Mouse (Mus musculus): ENCODE results near the gene Rbm19.
A peak's percentile ranks its signal among the peaks of the same experiment; 100 is the strongest.

Rbm19 gene

DNA sequence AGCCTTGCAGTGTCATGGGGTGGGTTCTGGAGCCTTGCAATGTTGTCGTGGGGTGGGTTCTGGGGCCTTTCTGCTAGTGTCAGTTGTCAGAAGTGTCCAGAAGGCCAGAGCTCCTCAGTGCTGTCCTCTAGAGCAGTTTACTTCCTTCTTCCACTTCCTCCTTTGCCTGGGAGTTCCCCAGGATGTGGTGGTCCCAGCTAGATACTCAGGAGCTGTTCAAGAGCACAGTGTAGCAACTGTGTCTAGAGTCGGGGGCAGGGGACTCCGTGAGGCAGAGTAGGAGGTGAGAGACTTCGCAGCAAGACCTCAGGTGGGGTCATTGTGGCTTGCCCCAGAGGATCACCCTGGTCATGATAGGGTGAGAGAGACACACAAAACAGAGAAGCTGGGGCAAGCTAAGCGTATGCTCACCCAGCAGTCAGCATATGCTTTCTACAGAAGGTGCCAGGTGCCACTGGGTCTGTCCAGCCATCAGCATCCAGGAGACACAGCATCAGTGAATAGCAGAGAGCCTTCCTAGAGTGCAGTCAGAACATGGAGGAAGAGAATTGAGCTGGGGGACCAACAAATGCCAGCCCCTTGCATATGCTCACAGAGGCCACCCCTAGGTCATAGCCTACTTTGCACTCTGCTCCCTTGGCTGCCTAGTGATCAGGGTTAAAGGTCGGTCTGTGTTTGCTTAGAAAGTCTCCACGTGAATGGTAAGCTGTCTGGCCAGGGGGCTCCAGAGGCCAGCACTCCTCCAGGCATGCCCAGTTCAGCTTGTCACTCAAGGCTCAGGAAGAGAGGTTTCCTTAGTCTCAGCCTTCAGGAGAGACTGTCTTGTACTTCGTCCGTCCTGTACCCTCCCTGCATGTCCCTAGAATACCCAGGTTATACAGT is 49.0 kb downstream of the Rbm19 start:
- no peak for DNase-seq (ENCODE audit: low spot score in 2 of 2)

- no peak for DNase-seq (ENCODE audit: low spot score in 2 of 2)
These were observed 51.6 kb downstream of the Rbm19 start for GRCm38 (mm10) chr5:120167787-120168325.

- DNase-seq (ENCODE audit: low spot score in 2 of 2): no peak
These were observed 55.8 kb downstream of the Rbm19 start for GRCm38 (mm10) chr5:120171865-120172728.

DNA sequence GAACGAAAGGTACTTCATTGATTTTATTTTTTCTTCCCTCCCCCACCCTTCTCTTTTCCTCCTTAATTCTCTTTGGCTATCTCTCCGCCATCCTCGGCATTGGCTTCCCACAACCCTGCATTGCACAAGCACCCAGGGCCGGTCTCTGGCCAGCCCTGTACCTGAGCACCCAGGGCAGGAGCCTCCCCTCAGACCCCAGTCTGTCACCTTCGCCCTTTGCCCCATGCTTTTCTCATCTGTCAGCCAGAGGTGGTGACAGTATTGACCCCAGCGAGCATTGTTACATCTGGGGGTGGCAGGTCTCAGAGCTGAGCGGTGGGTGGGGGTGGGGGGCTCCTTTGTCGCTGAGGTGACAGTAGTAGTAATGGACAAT is 56.5 kb downstream of the Rbm19 start:
- DNase-seq (ENCODE audit: low spot score in 2 of 2): no peak

GRCm38 (mm10) chr5:120174317-120174716 is 58.1 kb downstream of the Rbm19 start:
- DNase-seq (ENCODE audit: low spot score in 2 of 2): peak in 1 of 2 experiments; percentile 58

- no peak for DNase-seq (ENCODE audit: low spot score in 2 of 2)
These were observed 59.0 kb downstream of the Rbm19 start for GRCm38 (mm10) chr5:120175217-120175616.

DNA sequence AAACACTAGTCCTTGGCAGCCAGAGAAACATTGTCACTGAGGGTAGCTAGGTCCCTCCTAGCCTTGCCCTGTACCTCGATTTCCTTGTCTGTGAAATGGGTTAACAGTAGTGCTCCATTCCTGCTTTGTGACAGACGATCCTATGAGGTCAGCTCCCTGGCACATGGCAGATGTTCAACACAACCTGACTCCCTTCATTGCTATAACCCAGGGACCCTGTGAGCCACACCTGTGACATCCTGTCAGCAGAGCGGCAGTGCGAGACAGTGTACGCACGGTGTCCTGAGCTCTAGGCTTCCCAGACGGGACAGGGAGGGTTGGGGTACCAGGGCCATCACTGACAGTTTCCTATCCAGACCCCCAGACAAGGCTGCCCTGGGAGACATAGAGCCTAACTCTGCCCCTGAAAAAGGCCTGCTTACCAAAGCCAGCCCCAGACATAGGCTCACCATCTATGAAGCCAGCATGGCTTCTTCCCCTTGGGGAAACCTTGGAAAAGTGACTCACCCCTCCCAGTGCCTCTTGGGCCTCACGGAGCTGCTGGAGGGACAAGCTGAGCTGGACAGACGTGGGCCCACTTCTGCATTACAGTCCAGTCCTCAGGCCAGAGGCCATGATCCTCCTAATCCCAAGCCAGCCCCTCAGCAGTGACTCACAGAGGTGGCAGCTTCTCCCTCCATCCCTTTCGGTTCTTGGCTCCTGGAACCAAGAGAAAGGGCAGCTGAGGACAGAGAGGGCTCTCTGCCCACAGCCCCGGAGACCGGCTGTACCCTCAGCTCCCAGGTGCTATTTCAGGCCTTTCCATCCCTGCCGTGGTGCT is 60.2 kb downstream of the Rbm19 start:
- no peak for DNase-seq (ENCODE audit: low spot score in 2 of 2)

DNA sequence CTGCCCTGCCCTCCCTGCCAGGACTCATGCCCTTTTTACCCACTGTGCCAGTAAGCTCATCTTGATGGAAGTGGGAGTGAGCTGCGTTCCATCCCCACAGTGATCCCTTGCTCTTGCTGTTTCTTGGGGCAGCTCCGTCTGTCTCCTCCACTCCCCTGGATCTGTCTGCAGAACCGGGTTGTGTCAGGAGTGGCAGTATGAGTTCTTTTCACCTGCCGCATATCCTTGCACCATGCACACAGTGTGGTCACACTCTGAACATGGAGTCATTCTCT is 60.7 kb downstream of the Rbm19 start:
- no peak for DNase-seq (ENCODE audit: low spot score in 2 of 2)

GRCm38 (mm10) chr5:120180102-120180501 is 63.8 kb downstream of the Rbm19 start:
- no peak for DNase-seq (ENCODE audit: low spot score in 2 of 2)

GRCm38 (mm10) chr5:120181384-120181783 is 65.1 kb downstream of the Rbm19 start:
- no peak for DNase-seq (ENCODE audit: low spot score in 2 of 2)

DNA sequence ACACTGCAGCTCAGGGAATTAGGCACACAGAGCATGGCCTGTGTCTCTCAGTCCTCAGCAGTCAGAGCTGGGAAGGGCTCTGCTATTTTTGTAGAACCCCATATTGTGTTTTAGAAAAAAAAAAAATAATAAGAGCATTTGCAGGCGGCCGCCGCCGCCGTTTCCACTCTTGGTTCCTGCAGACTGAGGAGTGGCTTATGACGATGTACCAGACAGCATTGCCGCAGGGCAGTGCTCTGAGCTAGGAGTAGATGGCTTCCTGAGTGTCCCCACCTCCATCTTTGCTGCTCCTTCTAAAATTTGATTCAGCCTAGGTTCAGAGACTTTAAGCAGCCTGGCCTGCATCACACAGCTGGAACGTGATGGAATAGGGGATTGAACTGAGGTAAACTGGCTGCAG is 67.1 kb downstream of the Rbm19 start:
- DNase-seq (ENCODE audit: low spot score in 2 of 2): no peak

DNA sequence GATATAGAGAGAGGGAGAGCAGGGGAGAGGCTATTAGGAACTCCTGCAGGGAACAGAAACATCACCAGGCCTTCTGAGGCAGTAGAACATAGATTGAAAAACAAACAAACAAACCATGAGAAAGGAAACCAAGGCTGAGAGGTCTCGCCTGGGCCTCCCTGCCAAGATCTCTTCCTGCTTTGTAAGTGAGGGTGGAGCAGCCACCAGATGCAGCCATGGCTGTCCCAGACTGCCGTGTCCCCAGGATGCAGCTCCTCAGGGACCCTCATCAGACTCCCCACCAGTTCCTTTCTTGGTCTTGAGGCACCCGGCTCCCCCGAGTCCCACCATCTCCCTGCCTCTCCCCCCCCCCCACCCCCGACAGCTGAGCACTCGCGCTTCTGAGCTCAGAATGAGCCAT is 67.5 kb downstream of the Rbm19 start:
- DNase-seq (ENCODE audit: low spot score in 2 of 2): no peak

DNA sequence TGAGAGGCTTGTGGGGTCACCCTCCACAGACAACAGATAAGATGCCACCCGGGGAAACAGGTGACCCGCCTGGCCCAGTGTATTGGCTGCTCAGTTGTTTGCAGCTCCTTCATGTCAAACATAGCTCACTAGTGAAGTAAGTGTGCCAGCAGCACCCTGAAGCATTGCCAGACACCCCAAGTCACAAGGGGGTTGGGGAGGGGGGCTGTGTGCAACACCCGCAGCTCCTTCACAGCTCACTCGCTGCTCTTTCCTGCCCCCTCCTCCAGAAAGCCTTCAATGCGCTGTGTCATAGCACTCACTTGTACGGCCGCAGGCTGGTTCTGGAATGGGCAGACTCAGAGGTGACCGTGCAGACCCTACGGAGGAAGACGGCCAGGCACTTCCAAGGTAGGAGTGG is 69.7 kb downstream of the Rbm19 start:
- no peak for DNase-seq (ENCODE audit: low spot score in 2 of 2)

DNA sequence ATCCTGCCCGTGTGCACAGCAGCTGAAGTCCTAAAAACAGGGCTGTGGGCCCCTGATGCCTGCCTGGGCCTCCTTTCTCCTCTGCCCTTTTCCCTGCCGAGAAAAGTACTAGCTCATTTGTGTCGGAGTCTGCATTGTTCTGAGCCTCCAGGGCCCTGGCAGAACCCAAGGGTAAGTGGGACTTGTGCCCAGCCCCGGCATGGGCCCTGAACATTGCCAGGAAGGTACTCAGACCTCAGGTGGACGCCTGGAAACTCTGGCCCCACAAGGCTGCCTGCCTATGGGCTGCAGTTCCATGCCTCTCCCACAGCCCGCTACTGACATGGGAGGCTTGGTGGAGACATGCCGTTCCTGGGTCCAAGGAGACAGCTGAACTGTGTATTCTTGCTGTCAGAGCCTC is 72.3 kb downstream of the Rbm19 start:
- DNase-seq (ENCODE audit: low spot score in 2 of 2): no peak

DNA sequence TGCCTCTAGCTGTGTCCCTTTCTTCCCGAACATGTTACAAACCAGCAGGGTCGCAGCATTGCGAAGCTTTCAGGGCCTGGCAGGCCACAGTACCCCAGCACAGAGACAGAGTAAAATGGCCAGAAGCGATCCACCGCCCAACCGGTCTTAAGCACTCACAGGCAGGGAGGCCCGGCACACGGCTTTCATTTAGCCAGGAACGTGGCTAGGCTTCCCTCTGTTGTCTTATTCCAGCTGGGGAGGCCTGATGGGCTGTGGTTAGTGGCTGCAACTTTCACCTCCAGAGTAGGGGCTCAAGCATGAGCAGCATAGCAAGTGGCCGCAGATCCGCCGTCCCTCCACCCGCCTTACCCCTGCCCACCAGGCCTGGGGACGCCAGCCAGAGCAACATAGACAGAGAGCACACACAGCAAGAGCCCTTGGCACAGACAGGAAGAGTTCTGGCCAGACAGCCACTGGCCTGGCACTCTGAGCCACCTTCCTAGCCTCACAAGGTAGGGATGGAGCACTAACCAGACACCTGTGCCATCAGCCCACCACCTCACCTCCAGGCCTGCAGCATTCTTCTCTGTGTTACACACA is 73.8 kb downstream of the Rbm19 start:
- DNase-seq (ENCODE audit: low spot score in 2 of 2): no peak

- DNase-seq (ENCODE audit: low spot score in 2 of 2): no peak
These were observed 75.4 kb downstream of the Rbm19 start for GRCm38 (mm10) chr5:120191620-120192019.

DNA sequence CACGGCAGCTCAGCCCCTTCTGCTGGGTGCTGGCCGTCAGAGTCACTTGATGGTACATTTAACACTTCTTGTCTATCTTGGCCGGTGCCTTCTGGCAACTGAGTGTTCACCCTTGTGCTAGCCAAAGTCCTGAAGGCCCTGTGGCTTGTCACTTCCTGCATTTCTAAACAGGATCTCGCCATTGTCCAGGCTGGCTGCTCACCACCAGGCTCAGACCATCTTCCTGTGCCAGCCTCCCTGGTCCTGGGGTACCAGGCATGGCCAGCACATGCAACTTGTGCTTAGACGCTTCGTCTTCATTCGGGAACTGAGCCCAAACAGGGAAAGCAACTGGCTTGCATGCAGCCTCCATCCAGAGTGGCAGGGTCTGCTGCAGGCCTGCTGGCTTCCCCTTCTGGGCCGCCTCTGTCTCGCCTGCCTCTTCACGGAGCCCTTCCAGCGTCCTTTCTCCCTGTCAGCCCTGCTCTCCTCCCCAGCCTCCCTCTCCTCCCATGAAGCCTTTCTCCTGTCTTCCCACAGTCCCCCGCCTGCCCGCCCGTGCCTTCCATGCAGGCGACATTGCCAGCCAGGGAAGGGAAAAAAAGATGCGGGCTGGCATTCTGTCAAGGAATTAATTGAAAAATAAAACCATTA is 78.2 kb downstream of the Rbm19 start:
- peak in 1 of 2 experiments; percentile 36 for DNase-seq (ENCODE audit: low spot score in 2 of 2)

DNA sequence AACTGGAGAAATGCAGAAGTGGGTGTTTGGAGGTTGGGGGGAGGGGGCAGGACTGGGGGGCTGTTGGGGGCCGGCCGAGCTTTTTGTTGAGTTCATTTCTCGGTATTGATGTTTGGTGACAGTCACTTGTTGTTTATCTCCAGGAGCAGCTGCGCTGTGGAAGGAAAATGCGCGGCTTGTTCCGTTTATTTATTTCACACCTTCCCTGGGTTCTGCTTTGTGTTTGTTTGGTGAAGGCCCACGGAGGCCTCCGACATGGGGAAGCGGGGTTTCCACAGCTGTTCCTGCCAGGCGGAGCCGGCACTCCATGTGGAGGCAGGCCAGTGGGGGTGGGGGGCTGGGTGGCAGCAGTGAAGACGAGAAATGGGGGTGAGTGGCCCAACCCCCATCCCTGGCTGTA is 78.7 kb downstream of the Rbm19 start:
- DNase-seq (ENCODE audit: low spot score in 2 of 2): no peak

- DNase-seq (ENCODE audit: low spot score in 2 of 2): no peak
These were observed 80.6 kb downstream of the Rbm19 start for GRCm38 (mm10) chr5:120196879-120197278.

DNA sequence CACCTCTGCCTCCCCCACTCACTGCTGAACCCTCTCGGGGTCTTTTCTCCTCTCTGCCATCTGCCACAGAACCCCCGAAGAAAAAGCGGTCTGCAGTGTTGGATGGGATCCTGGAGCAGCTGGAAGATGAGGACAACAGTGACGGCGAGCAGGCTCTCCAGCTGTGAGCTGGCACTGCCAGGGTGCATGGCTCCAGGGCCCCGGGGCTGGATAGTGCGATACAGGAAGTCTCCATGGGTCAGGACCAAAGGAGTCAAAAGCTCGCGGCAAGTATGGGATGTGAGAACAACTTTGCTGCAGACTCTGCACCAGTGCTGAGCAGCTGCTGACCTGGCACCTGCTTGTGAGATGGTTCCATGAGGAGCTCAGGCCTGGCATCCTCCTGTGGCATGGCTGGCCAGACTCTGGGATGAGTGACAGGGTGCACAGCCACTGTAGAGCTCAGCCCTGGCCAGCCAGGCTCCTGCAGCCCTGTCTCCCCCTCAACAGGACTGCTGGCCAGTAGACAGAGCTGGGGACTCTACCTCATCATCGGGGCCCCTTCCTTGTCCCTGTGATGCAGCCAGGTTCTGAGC is 81.6 kb downstream of the Rbm19 start:
- DNase-seq (ENCODE audit: low spot score in 2 of 2): no peak

GRCm38 (mm10) chr5:120199865-120200264 is 83.6 kb downstream of the Rbm19 start:
- no peak for DNase-seq (ENCODE audit: low spot score in 2 of 2)

Measured in frontal cortex, postnatal 10 days (tissue).